Mouse (Mus musculus) T-helper 2 cell (primary cell): ENCODE data around the gene Mlip.

Experiments used
- in situ Hi-C: fragments of 300-600 bp; cut with MboI, MseI; formaldehyde crosslinking; loops from one replicate; pipeline ENCODE4 v1.15.1; 2025; ENCODE audit warnings: high pct_unique_total_duplicates

The Mlip gene

GRCm38 (mm10) chr9:77353942-77354341 is 1.2 kb upstream of the Mlip start:
- in situ Hi-C loops = loop anchor here (25.0 kb wide), 1 partner anchor 1692 kb away; no protein-coding TSS in a partner anchor

- in situ Hi-C loops = no loop called here
These were observed 5.1 kb downstream of the Mlip start for GRCm38 (mm10) chr9:77347704-77348103.

DNA sequence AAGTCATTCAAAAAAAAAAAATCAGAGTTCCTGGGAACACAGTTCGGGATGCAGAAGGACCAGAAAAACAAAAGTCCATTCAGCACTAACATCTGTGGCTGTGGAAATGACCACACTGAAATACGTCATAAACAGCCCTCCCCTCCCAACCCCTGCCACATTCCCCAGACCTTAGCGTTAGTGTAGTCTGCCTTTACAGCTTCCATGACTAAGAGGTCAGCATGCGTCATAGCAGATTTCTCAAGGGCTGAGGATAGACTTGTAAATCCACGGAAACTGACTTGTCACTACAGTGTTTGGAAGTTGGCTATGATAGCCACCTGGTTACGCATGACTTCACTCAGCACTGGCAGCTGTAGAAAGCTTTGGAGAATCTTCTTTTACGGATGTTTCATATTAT is 8.5 kb downstream of the Mlip start:
- in situ Hi-C loops = no loop called here

DNA sequence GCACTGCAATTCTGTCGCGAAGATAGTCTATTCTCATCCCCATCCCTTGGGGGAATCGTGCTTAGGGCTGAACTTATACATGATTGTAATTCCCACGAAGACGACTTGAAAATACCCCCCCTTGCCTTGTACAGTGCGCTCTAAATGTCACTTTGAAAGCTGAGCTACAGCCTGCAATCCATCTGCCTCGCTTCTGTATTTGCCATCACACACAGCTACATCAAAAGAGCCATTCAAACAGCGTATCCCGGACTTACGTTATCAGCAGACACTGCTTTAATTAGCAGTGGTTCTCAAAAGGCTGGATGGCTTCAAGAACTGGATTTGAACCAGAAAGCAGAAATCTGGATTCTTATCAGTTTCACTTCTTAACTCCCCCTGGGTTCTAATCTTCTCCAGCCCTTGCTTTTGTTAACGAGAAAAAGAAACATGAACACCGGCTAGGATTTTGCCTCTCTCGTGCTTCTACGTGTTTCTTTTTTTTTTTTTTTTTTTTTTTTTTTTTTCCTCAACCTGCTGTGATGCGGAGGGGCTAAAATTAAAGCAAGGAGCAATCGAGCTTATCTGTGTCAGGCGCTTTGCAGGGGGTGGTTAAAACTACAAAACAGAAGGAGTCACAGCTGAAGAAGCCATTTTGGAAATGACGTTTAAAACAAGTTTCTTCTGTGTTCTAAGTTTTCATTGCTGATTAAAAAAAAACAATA is 12.5 kb downstream of the Mlip start:
- in situ Hi-C loops = no loop called here

DNA sequence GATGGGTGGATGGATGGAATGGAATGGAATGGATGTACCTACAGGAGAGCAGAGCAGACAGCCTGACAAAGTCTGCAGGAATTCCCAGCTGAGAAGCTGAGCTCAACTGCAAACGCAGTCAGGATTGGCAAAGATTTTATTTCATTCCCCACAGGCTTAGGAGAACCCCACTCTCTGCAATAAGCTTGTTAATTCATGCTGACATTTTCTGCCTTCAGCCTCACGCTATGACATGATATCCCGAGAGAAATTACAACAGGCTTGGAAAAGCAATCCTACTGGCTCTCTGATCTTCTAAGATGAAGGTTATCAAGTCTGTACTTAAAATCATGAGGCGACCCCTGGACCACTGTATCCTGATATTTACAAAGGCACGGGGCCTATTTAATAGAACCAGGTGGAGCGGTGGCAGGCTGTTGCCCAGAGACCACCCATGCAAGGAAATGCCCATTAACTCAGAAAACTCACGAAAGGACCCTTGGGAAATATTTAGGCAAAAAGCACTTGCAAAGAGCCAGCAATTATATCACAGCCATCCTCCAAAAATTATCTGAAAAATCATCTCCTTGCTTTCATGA is 13.1 kb downstream of the Mlip start:
- in situ Hi-C loops = no loop called here

DNA sequence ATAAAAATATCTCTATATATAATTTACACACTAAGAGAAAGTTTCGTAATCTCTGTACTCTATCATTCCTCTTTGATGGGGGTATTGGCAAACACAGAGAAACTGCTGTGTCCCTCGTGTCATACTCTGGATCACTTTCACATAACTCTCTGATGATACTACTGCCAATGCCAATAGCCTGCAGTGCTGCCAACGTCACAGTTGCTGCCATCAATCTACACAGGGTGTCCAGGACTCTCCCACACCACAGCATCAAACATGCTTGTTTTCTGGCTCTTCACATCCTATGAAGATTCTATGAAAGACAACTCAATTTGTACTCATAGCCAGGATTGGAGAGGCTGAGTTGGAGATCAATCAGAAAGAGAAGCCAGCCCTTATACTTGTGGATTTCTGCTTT is 17.4 kb downstream of the Mlip start:
- in situ Hi-C loops = no loop called here

DNA sequence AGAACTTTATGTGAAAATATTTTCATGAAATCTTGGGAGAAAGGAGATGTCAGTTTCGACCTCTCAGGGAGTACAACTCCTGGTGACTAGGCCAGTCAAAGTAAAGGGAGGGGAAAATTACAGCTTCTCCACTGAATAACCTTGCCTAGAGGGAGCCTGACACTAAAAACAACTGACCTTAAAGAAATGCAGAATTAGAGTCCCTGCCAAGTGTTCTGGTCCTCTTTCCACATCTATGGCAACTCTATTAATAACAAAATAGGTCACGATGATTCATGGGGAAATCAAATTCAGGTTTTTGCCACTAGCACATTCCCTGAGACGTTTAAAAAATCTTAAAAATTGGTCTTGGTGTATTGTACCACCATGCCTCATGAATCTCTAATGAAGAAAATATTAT is 34.4 kb downstream of the Mlip start:
- in situ Hi-C loops = no loop called here

DNA sequence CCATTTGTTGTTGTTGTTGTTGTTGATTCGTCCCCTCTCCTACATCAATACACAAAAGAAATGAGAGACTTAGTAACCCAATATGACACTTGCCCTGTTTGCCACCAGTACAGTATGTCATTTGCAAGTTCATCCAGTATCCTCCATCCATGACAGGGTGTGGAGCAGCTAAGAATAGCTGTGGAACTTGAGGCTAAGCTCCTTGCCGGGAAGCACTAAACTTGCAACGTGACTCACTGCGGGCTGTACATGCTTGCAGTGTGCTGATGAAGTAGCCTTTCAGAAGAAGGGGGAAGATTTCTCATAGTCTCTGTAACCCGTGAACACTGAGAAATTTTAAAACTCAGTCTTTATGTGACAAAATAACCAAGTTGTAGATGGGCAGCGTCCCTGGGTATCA is 42.2 kb downstream of the Mlip start:
- in situ Hi-C loops = no loop called here

- in situ Hi-C loops = no loop called here
These were observed 47.4 kb downstream of the Mlip start for GRCm38 (mm10) chr9:77305417-77305816.

DNA sequence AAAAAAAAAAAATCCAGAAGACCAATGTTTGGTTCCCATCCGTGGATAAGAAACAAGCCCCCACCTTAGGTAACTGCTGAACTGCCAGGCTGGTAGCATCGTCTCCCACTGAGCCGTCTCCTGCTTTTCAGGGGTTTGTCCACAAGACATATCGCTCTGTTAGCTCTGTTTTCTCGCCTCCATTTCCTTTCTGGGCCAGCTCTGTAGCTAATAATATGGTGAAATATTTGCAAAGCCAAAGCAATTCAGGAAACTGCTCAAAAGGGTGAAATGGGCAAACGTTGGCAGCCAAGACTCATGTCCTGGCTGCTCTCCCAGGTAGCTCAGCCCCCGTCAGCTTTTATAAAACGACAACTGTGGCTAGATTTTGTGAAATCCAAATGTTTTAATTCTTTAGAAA is 50.4 kb downstream of the Mlip start:
- in situ Hi-C loops = no loop called here

GRCm38 (mm10) chr9:77287958-77288357 is 64.8 kb downstream of the Mlip start:
- in situ Hi-C loops = no loop called here

- in situ Hi-C loops = no loop called here
These were observed 73.4 kb downstream of the Mlip start for GRCm38 (mm10) chr9:77279371-77279770.

- in situ Hi-C loops = no loop called here
These were observed 74.7 kb downstream of the Mlip start for GRCm38 (mm10) chr9:77278055-77278454.

- in situ Hi-C loops = no loop called here
These were observed 75.5 kb downstream of the Mlip start for GRCm38 (mm10) chr9:77277270-77277669.

GRCm38 (mm10) chr9:77276451-77277154 is 76.2 kb downstream of the Mlip start:
- in situ Hi-C loops = no loop called here

DNA sequence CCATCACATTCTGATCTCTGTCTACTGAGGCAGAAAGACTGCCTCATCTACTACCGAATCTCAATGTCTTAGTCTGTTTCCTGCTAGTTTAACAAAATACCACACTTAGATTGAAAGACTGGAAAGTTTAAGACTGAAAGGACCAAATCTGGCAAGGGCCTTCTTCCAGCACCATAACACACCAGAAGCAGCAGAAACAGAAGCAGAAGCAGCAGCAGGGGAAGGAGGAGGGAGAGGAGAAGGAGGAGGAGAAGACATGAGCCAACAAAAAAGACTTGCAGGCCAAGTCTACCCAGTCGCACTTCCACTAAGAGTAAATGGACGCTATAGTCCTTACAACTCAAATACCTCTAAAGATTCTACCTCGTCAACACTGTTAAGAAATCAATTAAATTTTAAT is 80.0 kb downstream of the Mlip start:
- in situ Hi-C loops = no loop called here

- in situ Hi-C loops = no loop called here
These were observed 87.3 kb downstream of the Mlip start for GRCm38 (mm10) chr9:77265268-77266017.

DNA sequence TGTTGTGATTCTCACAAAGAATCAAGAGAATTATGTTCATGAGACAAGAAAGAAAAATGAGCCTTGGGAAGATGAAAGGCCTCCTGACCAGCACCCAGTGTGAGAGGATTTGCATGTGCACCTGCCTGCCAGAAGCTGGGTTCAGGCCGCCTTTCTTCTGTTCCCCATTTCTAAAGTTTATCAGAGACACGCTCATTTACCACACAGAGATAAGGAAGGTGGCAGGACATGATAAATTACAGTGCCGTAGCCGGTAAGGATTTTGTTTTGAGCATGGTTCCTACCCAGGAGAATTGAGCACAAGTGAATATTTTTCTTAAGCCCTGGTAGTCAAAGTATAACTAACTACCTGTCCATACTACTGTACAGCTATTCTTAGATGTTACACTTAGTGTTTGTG is 93.7 kb downstream of the Mlip start:
- in situ Hi-C loops = no loop called here

- in situ Hi-C loops = no loop called here
These were observed 94.5 kb downstream of the Mlip start for GRCm38 (mm10) chr9:77258265-77258664.

DNA sequence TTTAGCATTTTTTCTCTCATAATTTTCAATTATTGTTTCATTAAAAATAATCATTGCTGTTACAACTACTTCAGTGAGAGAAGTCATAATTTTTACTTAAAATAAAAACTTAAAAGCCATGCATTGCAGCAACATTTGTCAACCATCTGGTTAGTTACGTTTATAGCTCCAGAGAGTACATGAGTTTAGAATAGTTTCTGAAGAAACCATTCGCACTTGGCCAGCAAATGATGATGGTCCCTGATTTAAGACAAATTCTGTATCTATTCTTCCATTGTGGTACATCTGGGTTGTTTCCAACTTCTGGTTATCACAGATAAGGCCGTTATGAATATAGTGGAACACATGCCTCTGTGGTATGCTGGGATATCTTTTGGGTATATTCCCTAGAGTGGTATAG is 98.3 kb downstream of the Mlip start:
- in situ Hi-C loops = no loop called here

GRCm38 (mm10) chr9:77252761-77253160 is 100.0 kb downstream of the Mlip start:
- in situ Hi-C loops = no loop called here

DNA sequence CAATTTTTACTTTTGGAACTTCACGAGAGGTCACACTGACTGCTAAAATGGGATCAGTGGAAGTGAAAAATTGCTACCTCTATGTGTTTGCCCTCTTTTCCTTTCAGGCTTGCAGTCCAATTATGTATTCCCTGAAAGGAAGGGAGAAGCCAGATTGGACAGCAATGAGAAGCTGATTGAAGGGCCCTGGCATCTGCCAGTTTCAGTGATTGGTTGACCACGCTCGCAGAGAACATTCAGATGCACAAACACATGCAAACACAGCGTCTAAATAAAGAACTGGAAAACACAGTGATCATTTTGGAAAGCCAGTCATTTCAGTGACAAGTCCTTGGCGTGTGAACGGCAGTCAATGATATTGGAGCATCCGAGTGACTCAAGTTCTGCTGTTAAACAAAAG is 100.6 kb downstream of the Mlip start:
- in situ Hi-C loops = no loop called here
